Mouse (Mus musculus) limb, embryonic 11.5 days (tissue): ENCODE results near the gene Prorsd1. TPM values are rescaled to one million over a fixed set of nuclear protein-coding genes. Genes with fewer than 3 reads are reported as not detected.

Source experiments
- ATAC-seq: fragments of 200-750 bp; cut with Nextera tagmentation; 2 replicates; pipeline ENCODE4 v1.8.0; 2017; ENCODE audit warnings: low read depth; ENCODE audit not compliant: insufficient number of reproducible peaks, low FRiP score, low TSS enrichment
- DNase-seq: peaks from one replicate; pipeline ENCODE4 v3.0.0-alpha.2; 2015; ENCODE audit warnings: low spot score
- H3K27ac ChIP-seq: fragments of 300-500 bp; sonication (generic); replicated peaks from 2 replicates; pipeline ENCODE4 v1.5.1; 2014; ENCODE audit warnings: low read depth, mild to moderate bottlenecking, low read length
- H3K27me3 ChIP-seq: fragments of 300-500 bp; sonication (generic); 2 replicates; pipeline ENCODE4 v1.6.1; 2014; ENCODE audit warnings: mild to moderate bottlenecking, low read length, mixed read lengths; ENCODE audit not compliant: control insufficient read depth, insufficient read depth
- H3K36me3 ChIP-seq: fragments of 300-500 bp; sonication (generic); 2 replicates; pipeline ENCODE4 v1.6.1; 2014; ENCODE audit warnings: mild to moderate bottlenecking, low read length, moderate library complexity, mixed read lengths; ENCODE audit not compliant: control insufficient read depth, insufficient read depth
- H3K4me1 ChIP-seq: fragments of 300-500 bp; sonication (generic); 2 replicates; pipeline ENCODE4 v1.6.1; 2014; ENCODE audit warnings: low read length, mixed read lengths; ENCODE audit not compliant: control insufficient read depth, insufficient read depth
- H3K4me2 ChIP-seq: fragments of 300-500 bp; sonication (generic); 2 replicates; pipeline ENCODE4 v1.6.1; 2014; ENCODE audit warnings: low read depth, mild to moderate bottlenecking, moderate library complexity; ENCODE audit not compliant: severe bottlenecking
- H3K4me3 ChIP-seq: fragments of 300-500 bp; sonication (generic); 2 replicates; pipeline ENCODE4 v1.5.1; 2014; ENCODE audit warnings: low read depth, low read length
- H3K9ac ChIP-seq: fragments of 300-500 bp; sonication (generic); 2 replicates; pipeline ENCODE4 v1.6.1; 2014; ENCODE audit warnings: mild to moderate bottlenecking, low read length
- H3K9me3 ChIP-seq: fragments of 300-500 bp; sonication (generic); 2 replicates; pipeline ENCODE4 v1.6.1; 2016; ENCODE audit warnings: low read length; ENCODE audit not compliant: control insufficient read depth
- WGBS: fragments of 180-500 bp; shearing (Covaris S2); extraction: QIAGEN DNeasy Blood & Tissue Kit; methylation state at CpG from one replicate; pipeline ENCODE4 v1.1.7; 2014; 5-methylcytosine and 5-hydroxymethylcytosine counted together
- polyA plus RNA-seq: library from polyadenylated mRNA; unstranded; fragments of >200 nt; fragmentation: Nextera tagmentation; extraction: Ambion mirVana; gene quantifications from 2 replicates; pipeline ENCODE4 v1.2.1, GENCODE M21; 2014

The Prorsd1 gene
- polyA plus RNA-seq, 1 experiment from 2014 or later: 27.0 TPM

- Histone ChIP-seq H3K4me3 (no peak overlapping the region), H3K27me3 (no peaks in the 10 kb centered on the region), H3K9ac (no peak overlapping the region), H3K27ac (no peak overlapping the region), H3K36me3 (peaks cover 5% of the 10 kb centered on the region; the same call in 1 of the 2 replicates), H3K4me2 (no peak overlapping the region), H3K4me1 (no peaks in the 10 kb centered on the region), H3K9me3 (no peaks in the 10 kb centered on the region)
- whole genome bisulfite sequencing: 88% methylated on average over 4 of the region's 4 CpGs
- no peak for ATAC-seq
- no peak for DNase-seq
These were observed 1.9 kb downstream of the Prorsd1 start for GRCm38 (mm10) chr11:29512818-29513535.

DNA sequence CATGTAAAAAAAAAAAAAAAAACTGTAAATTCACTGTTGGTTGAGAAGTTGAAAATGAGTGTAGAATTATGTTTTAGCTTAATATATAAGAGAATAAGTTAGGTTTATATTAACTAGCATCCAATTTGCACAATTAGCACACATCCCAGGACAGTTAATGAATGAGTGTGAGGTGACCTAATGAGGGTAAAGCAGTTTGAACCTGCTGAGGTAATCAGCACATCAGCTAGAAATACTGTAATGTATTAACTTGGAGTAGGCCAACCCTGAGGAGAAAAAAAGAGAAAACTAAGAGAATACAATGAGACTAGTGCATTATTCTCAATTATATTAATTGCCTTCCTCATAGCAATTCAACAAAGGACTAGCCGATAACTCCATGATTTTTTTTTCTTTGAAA is 5.4 kb downstream of the Prorsd1 start:
- no peak overlapping the region for H3K9ac ChIP-seq
- peaks cover 6% of the 10 kb centered on the region; the same call in 1 of the 2 replicates for H3K36me3 ChIP-seq
- no peak overlapping the region for H3K4me2 ChIP-seq
- no peaks in the 10 kb centered on the region for H3K4me1 ChIP-seq
- H3K9me3 ChIP-seq: no peaks in the 10 kb centered on the region
- no peak overlapping the region for H3K27ac ChIP-seq
- 88% methylated on average over 1 of the region's 1 CpGs for WGBS
- ATAC-seq: no peak
- H3K4me3 ChIP-seq: no peak overlapping the region
- no peak for DNase-seq
- no peaks in the 10 kb centered on the region for H3K27me3 ChIP-seq

DNA sequence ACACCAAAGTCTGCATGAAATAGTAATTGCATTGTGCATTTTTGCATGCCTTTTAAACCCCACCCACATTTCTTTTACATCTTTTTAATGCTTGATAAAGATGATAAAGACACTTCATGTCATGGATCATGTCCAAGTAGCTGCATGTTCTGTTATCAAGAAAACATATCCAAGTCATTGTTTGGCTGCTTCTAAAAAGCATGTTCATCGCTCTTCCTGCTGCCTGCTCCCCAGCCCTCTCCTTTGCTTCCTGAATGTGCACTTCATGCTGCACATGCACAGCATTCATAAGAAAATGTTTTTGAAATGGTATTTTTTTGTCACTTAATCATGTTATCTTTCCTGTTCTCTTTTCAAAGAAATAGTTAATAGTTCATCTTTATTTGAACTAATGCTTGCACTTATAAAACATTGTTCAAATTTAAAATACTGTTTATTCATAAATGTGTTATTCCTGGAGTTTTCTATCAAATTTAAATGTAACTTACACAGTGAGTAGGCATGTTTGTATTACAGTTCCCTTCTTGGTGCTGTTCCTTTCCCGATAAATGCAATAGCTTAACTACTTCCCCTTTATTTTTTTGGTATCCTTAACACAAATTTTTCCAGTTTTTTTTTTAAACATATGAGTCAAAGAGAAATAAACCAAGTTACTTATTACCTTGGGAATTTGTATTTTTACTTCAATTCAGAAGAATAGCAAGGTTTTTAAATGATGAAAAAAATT is 9.8 kb downstream of the Prorsd1 start:
- Histone ChIP-seq H3K27me3 (no peaks in the 10 kb centered on the region), H3K4me3 (no peak overlapping the region), H3K9me3 (no peaks in the 10 kb centered on the region), H3K4me1 (no peaks in the 10 kb centered on the region), H3K36me3 (peaks cover 2% of the 10 kb centered on the region; the same call in 1 of the 2 replicates), H3K4me2 (no peak overlapping the region), H3K27ac (no peak overlapping the region), H3K9ac (no peak overlapping the region)
- WGBS: 96% methylated on average over 2 of the region's 2 CpGs
- DNase-seq (no peak), ATAC-seq (no peak)

DNA sequence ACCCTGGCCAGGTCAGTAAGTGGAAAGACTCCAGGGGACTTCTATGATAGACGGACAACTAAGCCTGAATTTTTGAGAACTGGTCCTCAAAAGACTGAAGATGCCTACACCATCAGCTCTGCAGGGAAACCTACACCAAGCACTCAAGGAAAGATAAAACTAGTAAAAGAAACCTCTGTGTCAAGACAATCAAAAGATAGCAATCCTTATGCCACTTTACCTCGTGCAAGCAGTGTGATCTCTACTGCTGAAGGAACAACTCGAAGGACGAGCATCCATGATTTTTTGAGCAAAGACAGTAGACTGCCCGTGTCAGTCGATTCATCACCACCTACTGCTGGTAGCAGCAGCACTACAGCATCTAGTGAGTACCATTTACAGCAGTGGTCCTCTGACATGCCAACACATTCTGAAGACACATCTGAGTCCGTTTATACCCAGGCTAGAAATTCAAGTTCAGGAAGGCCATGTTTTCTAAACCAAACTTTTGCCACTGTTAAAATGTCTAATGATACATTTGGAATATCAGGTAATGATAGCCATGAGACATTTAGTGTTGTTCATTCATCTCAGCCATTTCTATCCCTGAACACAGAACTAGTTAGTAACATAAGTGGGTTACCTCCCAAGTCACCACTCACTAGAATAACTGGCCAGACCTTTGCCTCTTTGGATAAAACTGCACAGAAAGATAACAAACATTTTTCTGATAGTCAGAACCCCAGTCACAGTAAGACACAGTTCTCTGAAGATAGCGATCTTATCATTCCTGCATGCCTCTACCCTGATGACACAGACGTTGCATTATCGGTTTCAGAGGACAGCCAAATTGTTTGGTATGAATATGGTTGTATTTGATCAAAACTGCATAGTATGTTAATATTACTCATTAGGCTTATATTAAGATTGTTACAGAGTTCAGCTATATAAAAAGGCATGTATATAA is 10.6 kb downstream of the Prorsd1 start:
- Histone ChIP-seq H3K9me3 (no peaks in the 10 kb centered on the region), H3K27me3 (no peaks in the 10 kb centered on the region), H3K4me2 (no peak overlapping the region), H3K27ac (no peak overlapping the region), H3K9ac (no peak overlapping the region), H3K4me1 (no peaks in the 10 kb centered on the region), H3K4me3 (no peak overlapping the region), H3K36me3 (peaks cover 2% of the 10 kb centered on the region; the same call in 1 of the 2 replicates)
- WGBS: 92% methylated on average over 10 of the region's 10 CpGs
- no peak for ATAC-seq
- DNase-seq: no peak

- Histone ChIP-seq H3K9ac (no peak overlapping the region), H3K27ac (no peak overlapping the region), H3K4me2 (no peak overlapping the region), H3K27me3 (no peaks in the 10 kb centered on the region), H3K4me1 (no peaks in the 10 kb centered on the region), H3K4me3 (no peak overlapping the region), H3K9me3 (no peaks in the 10 kb centered on the region), H3K36me3 (no peaks in the 10 kb centered on the region)
- 85% methylated on average over 3 of the region's 3 CpGs for WGBS
- DNase-seq: no peak
- ATAC-seq: no peak
These were observed 17.9 kb downstream of the Prorsd1 start for GRCm38 (mm10) chr11:29496962-29497361.

GRCm38 (mm10) chr11:29493135-29493534 is 21.7 kb downstream of the Prorsd1 start:
- Histone ChIP-seq H3K36me3 (no peaks in the 10 kb centered on the region), H3K4me3 (no peak overlapping the region), H3K27ac (no peak overlapping the region), H3K4me2 (no peak overlapping the region), H3K4me1 (no peaks in the 10 kb centered on the region), H3K9me3 (no peaks in the 10 kb centered on the region), H3K27me3 (no peaks in the 10 kb centered on the region), H3K9ac (no peak overlapping the region)
- DNase-seq (no peak), ATAC-seq (no peak)
- WGBS: 97% methylated on average over 1 of the region's 1 CpGs

- DNase-seq: no peak
- Histone ChIP-seq H3K4me2 (no peak overlapping the region), H3K27ac (no peak overlapping the region), H3K9ac (no peak overlapping the region), H3K9me3 (no peaks in the 10 kb centered on the region), H3K4me1 (no peaks in the 10 kb centered on the region), H3K4me3 (no peak overlapping the region), H3K27me3 (no peaks in the 10 kb centered on the region), H3K36me3 (no peaks in the 10 kb centered on the region; the same call in 1 of the 2 replicates)
- no peak for ATAC-seq
These were observed 40.2 kb downstream of the Prorsd1 start for GRCm38 (mm10) chr11:29474676-29475075.
